Mouse (Mus musculus) heart, postnatal 0 days (tissue): ENCODE data around the gene Phldb1.

Experiments used
- CTCF ChIP-seq: IDR thresholded peaks from 2 replicates; pipeline ENCODE4 v1.5.1; 2016; ENCODE audit warnings: antibody characterized with exemption, control low read depth, low read depth
- EP300 ChIP-seq: IDR thresholded peaks from 2 replicates; pipeline ENCODE4 v1.6.1; 2016; ENCODE audit warnings: antibody characterized with exemption, low read depth

DNA sequence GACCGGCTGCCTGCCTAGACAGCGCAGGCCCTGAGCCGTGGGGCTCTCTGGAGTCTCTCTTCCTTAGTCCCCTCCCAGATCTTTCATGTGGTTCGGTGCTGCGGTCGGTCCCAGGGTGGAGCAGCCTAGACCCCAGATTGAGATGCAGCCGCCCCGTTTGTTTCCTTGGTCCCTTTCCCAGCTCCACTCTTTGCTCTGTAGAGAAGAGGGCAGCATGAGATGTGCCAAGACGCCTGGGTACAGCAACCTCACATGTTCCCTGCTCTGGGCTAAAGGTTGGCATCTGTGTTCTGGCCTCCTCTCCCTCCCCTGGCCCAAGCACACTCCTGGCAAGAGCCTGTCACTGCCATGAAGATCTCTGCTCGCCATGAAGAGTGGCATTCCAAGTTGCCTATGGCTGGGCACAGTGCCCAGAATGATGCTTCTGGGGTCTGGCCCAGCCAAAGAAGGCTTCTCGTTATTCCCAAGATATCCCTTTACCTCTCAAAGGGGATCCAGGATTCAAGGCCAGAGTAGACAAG lies 11.4 kb downstream of the Phldb1 start:
- TF ChIP-seq CTCF: no peak
- no peak for TF ChIP-seq EP300
